Mouse (Mus musculus): ENCODE data around the gene Gm44805.

Gm44805 gene

DNA sequence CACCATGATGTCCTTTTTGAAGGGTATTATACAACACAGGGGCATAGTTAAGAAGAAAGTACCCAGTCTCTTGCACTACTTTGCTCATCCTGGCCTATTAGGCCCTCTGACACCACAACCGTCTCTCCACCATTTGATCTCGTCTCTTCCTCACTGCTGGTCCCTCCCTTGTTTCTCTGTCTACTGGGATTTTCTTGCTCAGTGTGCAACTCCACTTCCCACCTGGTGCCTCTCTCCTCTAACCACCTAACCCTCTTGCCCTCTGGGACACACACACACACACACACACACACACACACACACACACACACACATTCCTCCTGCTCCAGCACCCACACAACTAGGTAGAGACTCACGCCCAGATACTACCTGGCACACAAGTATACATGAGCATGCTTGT, 2.3 kb downstream of the Gm44805 start:
- DNase-seq (ENCODE audit: low read depth, low spot score) = no peak

DNA sequence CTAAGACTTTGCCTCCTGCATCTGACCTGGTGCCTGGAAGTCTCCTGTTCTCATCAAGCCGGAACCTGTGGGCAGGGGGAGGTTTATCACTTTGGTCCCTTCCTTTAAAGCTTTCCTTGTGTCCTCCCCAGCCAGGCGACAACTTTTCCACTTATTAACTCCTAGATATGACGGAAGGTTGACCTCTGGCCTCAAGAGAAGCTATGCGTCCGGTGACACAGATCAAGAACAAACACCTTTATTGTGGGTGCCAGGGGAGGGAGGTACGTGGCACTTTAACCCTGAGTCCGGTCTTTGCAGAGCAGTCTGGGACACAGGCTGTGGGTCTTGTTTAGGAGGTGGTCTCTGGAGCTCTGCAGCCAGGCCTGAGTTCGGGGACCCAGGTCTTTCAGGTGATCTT, 3.4 kb downstream of the Gm44805 start, which contains the start of gene Apoc2:
Apoc2 (minus strand) TSS at position 70 of the 400 bp plus-strand sequence.
- DNase-seq (ENCODE audit: low read depth, low spot score) = no peak

DNA sequence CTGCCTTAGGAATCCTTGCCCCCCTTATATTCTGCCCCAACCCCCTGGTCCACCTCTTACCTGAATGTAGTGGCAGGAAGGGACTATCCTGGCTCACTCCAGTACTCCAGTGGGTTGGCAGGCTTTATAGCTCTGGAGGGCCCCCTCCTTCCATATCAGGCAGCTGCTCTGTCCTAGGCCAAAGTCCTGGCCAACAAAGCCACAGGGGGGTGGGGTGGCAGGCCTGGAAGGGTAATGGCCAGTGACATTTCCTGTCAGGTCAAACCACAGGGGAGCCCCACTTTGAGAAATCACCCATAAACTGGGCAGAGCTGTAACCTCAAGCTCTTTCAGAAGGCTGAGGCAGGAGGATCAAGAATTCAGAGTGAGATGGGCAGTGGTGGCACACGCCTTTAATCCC, 4.6 kb downstream of the Gm44805 start:
- no peak for DNase-seq (ENCODE audit: low read depth, low spot score)

DNA sequence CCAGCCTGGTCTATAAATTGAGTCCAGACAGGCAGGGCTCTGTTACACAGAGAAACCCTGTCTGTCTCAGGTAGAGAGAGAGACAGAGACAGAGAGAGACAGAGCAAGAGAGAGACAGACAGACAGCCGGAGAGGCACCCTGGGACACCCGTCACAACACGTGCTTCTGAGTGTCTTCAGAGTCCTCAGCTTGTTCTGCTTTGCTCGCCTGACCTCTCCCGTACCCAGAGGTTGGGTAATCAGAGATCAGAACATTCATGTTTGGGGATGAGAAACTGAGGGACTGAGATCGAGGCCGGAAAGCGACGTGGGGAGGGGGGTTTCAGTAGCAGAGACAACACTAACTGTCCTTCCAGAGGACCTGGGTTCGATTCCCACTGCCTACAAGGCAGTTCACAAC, 5.4 kb downstream of the Gm44805 start:
- no peak for DNase-seq (ENCODE audit: low read depth, low spot score)

DNA sequence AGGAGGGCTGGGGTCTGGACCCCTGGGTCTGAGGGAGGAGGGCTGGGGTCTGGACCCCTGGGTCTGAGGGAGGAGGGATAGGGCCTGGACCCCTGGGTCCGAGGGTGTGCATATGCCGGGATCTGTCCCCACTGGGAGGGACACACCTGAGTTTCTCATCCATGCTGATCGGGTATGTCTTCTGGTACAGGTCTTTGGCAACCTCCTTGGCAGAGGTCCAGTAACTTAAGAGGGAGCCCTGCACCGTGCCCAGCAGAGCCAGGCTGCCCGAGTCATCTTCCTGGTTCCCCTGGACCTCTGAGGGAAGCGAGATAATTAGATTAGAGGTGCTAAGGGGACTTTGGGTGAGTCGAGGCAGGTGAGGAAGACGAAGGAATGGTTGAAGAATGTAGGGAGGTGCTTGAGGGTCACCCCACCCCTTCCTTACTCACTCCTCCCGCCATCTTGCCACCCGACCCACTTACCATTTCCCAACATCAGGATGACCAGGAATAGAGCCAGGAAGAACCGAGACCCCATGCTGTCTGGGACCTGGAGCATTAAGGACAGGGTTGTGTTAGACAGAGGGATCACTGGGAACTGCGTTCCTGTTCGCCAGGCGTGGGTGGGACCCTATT, 8.0 kb downstream of the Gm44805 start:
- DNase-seq (ENCODE audit: low read depth, low spot score) = no peak

DNA sequence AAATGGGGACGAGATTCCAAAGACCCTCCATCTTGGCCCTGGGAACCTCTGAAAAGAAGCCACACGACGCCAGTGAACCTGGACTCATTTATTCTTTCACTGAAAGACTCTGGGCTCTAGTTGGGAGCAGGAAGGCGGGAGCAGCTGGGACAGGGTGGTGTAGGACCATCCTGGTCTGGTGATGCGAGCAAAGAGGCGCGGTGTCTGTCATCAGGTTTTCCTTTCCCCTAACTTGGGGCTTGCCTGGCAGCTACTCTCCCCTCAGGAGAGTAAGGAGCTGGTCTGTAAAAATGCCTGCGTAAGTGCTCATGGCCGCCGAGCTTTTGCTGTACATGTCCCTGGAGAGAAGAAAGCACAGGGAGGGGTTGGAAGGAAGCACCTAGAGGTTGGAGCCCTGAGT, 9.7 kb downstream of the Gm44805 start:
- no peak for DNase-seq (ENCODE audit: low read depth, low spot score)

DNA sequence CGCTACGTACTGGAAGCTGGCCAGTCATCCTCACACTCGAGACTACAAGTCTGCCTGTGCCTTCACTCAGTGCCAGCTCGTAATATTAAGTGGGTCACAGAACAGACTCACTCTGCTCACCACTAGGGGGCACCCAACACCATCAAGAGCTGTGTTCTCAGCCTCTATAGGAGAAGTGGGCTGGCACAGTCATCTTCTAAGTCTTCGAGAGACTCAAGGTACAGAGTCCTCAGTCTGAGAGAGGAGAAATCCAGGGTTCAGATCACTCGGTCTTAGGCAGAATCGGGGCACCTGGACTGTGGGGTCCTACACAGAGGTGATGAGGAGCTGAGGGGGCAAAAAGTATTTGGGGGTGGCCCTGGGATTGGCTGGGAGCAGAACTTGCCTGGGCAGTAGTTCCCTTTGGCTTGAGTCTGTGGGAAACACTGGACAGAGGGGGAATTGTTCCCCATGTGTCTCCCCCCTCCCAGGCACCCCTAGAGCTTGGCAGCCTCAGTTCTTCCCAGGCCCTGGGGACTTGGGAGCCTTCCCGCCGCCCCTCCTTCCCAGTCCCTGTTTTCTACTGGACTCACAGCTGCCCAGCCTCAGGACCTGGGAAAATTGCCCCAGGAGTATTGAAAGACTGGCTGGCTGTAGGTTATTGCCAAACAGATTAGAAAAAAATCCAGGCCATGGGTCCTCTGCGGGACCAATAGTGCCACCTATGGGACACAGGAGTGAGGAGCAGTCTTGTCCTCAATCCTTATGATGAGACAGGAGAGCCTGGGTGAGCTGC, 12.1 kb downstream of the Gm44805 start:
- DNase-seq (ENCODE audit: low read depth, low spot score) = peak; percentile 85

DNA sequence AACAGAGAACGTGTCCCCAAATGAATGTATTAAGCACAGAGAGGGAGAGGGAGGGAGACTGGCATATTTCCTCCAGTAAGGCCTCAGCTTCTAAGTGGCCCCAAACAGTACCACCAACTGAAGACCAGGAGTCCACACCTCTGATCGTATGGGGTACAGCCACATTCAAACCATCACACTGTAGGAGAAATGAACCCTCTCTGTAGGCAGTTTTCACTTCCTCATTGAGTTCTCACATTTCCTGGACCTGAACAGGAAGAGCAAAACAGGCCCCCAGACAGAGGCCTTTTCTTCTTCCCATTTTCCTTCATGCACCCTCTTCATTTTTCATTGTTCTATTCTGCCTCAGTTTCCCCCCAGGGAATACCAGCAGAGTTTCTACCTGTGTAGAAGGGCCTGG, 13.8 kb downstream of the Gm44805 start:
- no peak for DNase-seq (ENCODE audit: low read depth, low spot score)

DNA sequence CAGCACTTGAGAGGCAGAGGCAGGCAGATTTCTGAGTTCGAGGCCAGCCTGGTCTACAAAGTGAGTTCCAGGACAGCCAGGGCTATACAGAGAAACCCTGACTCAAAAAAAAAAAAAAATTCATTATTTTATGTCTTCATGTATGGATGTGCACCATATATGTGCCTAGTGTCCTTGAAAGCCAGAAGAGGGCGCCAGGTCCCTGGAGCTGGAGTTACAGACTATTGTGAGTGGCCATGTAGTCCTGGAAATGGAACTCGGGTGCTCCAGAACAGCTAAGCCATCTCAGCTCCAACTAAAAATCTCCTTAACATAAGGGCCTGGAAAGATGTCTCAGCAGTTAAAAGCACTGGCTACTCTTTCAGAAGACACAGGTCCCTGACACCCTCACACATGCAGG, 14.5 kb downstream of the Gm44805 start:
- no peak for DNase-seq (ENCODE audit: low read depth, low spot score)

DNA sequence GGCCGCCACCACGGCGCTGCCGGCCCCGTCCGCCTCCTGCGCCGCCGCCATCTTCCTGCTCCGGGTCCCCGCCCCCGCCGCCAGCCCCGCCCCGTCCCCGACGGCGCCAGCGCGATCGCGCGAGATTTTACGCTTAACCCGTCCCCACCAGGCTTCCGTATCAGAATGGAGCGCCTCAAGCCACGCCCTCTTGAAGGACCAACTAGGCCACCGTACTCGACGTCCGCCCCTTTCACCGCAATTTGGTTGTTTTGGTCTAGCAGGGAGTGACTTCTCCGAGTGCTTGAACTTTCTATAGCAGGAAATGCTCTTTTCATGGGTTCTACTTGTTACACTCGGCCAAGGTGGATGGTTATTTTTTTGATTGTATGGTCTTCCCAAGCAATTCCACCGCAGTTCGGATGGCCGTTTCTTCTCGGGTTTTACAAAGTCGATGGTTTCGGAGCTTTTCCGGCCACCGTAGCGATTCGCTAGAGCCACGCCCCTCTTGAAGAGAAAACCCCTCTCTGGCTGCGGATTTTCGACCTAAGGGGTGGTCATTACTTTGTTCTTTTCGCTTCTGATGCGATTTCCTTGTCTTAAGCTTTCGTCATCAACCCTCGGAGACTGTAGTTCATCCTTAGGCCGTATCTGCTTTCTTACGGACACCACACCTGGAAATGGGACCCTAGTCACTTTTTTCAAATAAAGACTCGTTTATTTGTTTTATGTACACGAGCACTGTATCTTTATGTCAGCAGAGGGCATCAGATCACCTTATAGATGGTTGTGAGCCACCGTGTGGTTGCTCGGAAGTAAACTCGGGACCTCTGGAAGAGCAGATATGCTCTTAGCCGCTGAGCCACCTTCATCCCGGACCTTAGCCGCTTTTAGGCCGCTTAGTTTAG, 16.0 kb downstream of the Gm44805 start, which contains the start of gene Clptm1:
Clptm1 (minus strand) TSS at position 79 of the 887 bp plus-strand sequence.
- DNase-seq (ENCODE audit: low read depth, low spot score) = peak; percentile 95

DNA sequence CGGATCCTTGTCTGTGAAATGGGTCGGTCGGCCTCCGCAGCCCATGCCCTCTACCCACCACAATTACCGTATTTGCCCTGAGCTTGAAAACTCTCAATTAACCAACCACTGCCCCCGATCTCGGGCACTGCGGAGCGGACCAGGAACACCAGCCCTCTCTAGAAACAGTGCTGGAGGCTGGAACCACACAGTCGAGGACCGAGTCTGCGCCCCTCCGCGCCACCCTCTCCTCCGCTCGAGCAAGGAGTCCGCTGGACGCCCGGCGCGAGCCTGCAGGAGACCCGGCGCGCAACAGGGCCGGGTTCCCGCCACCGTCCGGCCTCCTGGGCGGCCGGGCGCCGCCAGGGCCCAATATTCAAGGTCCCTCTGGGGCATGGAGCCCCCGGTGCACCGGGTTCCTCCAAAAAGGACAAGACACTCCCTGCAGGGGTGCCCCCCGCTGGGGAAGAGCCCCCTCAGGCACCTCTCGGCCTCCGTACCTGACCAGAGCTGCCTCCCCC, 16.7 kb downstream of the Gm44805 start:
- DNase-seq (ENCODE audit: low read depth, low spot score) = no peak

DNA sequence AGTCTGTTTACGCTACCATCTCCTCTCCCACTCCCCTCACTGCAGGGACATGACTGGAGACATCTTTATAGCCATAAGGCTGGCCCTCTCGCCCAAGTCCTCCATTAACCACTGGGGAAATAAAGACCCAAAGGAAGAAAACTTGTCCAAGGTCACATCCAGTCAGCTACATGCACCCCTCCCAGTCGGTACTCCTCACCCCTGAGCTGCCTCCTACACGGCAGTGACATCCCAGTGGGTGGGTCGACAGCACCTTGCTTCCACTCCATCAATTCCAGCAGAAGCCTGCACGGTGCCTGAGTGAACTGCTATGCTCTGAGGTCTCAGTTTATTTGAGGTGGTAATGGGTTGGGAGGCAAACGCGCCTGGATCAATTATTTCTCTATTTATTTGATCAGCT, 17.3 kb downstream of the Gm44805 start:
- no peak for DNase-seq (ENCODE audit: low read depth, low spot score)

DNA sequence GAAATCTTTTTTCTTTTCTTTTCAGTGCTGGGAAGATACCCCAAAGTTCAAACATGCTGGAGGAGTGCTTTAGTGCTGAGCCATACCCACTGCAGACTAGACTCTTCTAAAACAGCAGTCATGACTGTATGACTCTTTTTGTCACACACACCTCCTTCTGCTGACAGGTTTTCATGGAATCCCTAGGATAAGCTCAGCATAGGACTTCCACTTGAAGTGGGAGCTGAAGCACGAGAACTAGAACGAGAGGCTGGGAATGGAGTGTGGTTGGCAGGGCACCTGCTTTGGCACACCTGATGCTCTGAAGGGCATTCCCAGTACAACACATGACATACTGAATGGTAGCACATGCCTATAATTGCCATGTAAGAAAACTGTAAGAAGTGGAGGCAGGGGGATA, 28.6 kb downstream of the Gm44805 start:
- no peak for DNase-seq (ENCODE audit: low read depth, low spot score)

DNA sequence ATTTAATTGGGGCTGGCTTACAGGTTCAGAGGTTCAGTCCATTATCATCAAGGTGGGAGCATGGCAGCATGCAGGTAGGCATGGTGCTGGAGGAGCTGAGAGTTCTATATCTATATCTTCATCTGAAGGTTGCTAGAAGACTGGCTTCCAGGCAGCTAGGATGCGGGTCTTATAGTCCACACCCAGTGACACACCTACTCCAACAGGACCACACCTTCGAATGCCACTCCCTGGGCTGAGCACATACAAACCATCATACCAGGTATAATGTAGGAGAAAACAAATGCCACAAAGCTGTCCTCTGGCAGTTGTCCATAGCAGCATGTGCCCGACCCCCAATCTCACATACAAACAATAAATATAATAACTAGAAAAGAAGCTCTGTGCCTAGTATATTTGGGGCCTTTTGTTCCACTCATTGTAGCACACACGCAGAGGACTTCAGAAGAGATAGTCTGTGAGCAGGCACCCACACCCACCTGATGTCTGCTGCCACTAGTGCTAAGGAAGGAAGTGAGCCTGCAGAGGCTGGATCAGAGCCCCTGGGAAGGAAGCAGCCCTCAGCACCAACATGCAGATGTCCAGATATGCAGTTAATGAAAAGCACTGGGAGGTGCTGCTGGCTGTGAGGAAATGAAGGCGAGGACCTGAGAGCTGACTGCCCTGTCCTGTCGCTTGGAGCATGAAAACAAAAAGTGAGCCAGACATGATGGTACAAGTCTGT, 30.0 kb downstream of the Gm44805 start:
- no peak for DNase-seq (ENCODE audit: low read depth, low spot score)

DNA sequence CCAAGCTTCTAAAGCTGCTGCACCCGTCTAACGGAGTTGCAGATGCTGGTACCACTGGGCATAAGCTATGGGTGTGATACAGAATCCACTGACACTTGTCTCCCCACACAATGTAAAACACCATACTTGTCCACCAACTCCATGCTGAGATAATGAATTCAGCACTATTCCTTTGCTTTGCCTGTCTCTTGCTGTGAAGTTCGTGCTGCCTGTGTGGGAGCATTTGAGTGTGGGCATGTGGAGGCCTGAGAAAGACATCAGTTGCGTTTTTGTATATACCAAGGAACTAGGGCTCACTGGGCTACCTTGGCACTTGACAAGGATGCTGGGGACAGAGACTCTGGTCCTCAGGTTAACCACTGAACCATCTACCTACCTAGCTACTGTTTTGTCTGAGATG, 40.0 kb downstream of the Gm44805 start:
- no peak for DNase-seq (ENCODE audit: low read depth, low spot score)

DNA sequence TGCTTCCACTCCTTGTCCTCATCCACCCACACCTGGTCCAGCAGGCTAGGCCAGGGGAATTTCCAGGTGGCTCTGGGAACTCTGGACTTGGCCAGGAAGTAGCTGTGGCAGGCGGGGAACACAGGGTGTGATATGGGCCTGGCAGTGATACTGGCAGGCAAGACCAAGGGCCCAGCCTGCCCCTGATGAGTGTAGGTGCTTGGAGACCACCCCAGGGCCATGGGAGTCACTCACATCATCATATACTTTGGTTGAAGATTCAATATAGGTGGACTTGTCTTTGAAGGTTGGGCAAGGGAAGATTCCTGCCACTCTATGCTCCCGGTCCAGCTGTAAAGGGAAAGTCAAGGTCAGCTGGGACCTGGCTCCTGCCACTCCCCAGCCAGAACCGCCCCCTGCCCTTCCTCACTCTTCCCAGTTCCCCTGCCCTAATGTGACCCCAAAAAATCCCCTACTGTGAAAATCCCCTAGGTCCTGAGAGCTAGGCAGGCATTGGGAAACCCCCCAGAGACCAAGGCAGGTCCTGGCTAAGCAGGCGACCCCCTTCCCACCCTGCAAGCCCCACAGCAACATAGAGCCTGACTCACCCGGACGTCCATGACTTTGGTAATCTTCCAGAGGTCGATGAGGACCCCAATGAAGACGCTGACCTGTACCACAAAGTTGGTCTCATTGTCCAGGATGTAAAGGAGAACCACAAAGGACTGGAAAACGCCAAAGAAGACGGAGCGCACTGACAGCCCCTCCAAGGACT, 46.0 kb downstream of the Gm44805 start:
- DNase-seq (ENCODE audit: low read depth, low spot score) = no peak

DNA sequence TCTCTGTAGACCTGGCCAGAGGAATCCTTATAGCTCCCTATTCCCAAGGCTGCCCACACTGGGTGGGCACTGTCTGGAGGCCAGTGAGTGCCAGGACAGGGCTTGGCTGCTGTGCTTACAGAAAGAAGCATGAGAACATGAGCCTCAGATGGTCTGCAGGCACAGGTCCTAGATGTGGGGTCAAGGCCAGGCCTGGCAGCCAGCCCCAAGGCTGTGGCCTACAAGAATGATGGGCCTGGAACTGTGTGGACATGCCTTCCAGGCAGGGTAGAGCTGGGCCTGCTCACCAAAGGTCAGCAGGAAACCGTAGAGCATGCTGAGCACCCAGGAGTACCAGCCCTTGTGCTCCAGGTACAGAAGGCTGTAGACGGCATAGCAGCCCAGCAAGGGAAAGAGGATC, 46.6 kb downstream of the Gm44805 start:
- no peak for DNase-seq (ENCODE audit: low read depth, low spot score)

DNA sequence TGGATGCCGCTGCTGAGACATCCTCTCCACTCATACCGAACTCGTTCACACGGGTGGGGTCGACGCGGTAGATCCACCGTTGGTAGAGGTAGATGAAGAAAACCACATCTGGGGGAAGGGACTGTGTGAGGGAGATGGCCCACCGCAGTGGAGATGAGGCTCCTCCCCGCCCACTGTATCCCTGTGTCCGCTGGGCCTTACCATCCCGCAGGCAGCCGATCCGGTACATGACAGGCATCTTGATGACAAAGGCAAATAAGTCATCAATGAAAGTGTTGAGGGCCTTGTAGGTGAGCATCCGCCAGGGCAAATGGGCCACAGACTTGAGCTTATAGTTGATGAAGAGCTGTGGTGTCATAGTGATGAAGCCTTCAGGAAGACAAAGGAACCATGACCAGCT, 47.4 kb downstream of the Gm44805 start:
- DNase-seq (ENCODE audit: low read depth, low spot score) = no peak

DNA sequence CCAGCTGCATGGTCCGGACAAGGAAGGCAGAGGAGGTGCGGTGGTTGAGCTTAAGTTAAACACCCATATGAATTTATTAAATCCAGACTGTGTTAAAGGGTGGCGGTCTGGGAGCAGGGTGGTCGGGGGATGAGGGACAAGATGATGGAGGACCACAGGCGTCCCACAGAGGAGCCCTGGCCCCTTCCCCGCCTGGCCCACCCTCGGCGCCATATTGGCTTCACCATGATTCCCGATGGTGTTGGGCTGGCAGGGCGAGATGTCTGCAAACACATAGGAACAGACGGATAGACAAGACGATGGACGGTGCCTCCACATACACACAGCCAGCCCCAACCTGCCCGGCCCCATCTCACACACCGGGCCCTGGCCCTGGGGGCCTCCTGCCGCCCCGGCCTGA, 48.0 kb downstream of the Gm44805 start:
- no peak for DNase-seq (ENCODE audit: low read depth, low spot score)

DNA sequence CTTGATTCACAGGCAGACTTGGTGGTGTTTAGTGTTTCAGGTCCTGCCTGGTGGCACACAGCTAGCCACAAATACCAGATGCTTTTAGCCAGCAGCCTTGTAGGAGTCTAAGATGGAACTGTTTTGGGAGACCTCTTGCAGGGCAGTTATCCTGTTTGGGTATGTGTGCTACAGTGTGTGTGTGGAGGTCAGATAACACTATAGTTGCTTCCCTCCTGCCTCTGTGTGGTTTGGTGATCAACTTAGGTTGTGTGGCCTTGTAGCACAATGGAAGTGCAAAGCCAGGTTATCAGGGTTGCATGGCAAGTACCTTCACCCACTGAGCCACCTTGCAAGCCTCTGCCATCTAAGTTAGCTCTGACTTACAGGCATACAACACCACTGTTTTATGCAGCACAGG, 48.5 kb downstream of the Gm44805 start:
- no peak for DNase-seq (ENCODE audit: low read depth, low spot score)

DNA sequence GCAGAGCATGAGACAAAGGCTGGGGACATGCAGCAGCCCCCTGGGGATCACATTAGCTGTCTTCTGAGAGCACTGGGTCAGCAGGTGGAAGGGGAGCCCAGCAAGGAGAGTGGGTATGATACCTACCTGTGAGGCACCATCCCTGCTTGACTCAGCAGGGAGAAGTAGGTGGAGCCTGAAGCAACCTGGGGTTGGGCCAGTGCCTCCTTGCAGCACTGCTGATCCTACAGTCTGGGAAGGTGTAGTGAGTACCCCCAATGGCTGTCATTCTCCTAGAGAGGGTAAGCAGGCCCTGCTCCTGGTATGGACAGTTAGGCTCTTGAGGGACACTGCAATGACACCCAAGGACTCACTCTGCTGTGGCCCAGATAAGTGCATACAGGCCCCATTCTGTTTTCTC, 48.9 kb downstream of the Gm44805 start:
- no peak for DNase-seq (ENCODE audit: low read depth, low spot score)
